Mouse (Mus musculus) embryo, embryonic 11.5 days (tissue): ENCODE data around the gene BC107364.
"Not testable (repeated sequence)": the region's sequence is repeated elsewhere in the genome, so short reads cannot be mapped to it uniquely, and the experiment has no call there.

Source experiments
- DNase-seq: peaks from one replicate; pipeline ENCODE4 v3.0.0-alpha.2; 2012; ENCODE audit warnings: low read depth, low spot score

Gene BC107364

GRCm38 (mm10) chr3:96452262-96452661 is at the start of gene BC107364:
Gene BC107364, minus strand, starts transcription at chr3:96452306.
- not testable (repeated sequence) for DNase-seq

GRCm38 (mm10) chr3:96501391-96502115 is 49.4 kb upstream of the BC107364 start:
- DNase-seq: peak; percentile 83

GRCm38 (mm10) chr3:96500691-96501265 is 48.7 kb upstream of the BC107364 start:
- DNase-seq: peak; percentile 77

GRCm38 (mm10) chr3:96500289-96500621 is 48.1 kb upstream of the BC107364 start:
- DNase-seq: peak; percentile 86

GRCm38 (mm10) chr3:96499481-96500288 is 47.6 kb upstream of the BC107364 start:
- peak; percentile 72 for DNase-seq

- no peak for DNase-seq
These were observed 46.6 kb upstream of the BC107364 start for GRCm38 (mm10) chr3:96498476-96499245.

- DNase-seq: peak; percentile 62
These were observed 45.4 kb upstream of the BC107364 start for GRCm38 (mm10) chr3:96497451-96498028.

- DNase-seq: not testable (repeated sequence)
These were observed 44.6 kb upstream of the BC107364 start for GRCm38 (mm10) chr3:96496620-96497275.

GRCm38 (mm10) chr3:96496216-96496615 is 44.1 kb upstream of the BC107364 start:
- no peak for DNase-seq

- no peak for DNase-seq
These were observed 43.5 kb upstream of the BC107364 start for GRCm38 (mm10) chr3:96495490-96496210.

- DNase-seq: no peak
These were observed 42.8 kb upstream of the BC107364 start for GRCm38 (mm10) chr3:96494912-96495311.

GRCm38 (mm10) chr3:96494456-96494855 is 42.4 kb upstream of the BC107364 start:
- DNase-seq: not testable (repeated sequence)

GRCm38 (mm10) chr3:96489636-96490035 is 37.5 kb upstream of the BC107364 start:
- not testable (repeated sequence) for DNase-seq

- not testable (repeated sequence) for DNase-seq
These were observed 37.0 kb upstream of the BC107364 start for GRCm38 (mm10) chr3:96488907-96489629.

- DNase-seq: not testable (repeated sequence)
These were observed 36.3 kb upstream of the BC107364 start for GRCm38 (mm10) chr3:96488290-96488906.

- no peak for DNase-seq
These were observed 35.6 kb upstream of the BC107364 start for GRCm38 (mm10) chr3:96487596-96488289.

GRCm38 (mm10) chr3:96486828-96487559 is 34.9 kb upstream of the BC107364 start:
- DNase-seq: not testable (repeated sequence)
